Mouse (Mus musculus) heart, embryonic 11.5 days (tissue): ENCODE results near the gene Dnali1. TPM values are rescaled to one million over a fixed set of nuclear protein-coding genes. Genes with fewer than 3 reads are reported as not detected.

ENCODE experiments used
- ATAC-seq: fragments of 200-750 bp; cut with Nextera tagmentation; replicated peaks from 2 replicates; pipeline ENCODE4 v1.8.0; 2017; ENCODE audit warnings: moderate library complexity; ENCODE audit not compliant: insufficient number of reproducible peaks, low FRiP score, low TSS enrichment
- H3K27ac ChIP-seq: fragments of 300-500 bp; sonication (generic); 2 replicates; pipeline ENCODE4 v1.5.1; 2014; ENCODE audit warnings: mild to moderate bottlenecking, low read depth, low read length
- H3K27me3 ChIP-seq: fragments of 300-500 bp; sonication (generic); 2 replicates; pipeline ENCODE4 v1.6.1; 2014; ENCODE audit warnings: mild to moderate bottlenecking, low read length, mixed read lengths; ENCODE audit not compliant: control insufficient read depth, insufficient read depth
- H3K36me3 ChIP-seq: fragments of 300-500 bp; sonication (generic); 2 replicates; pipeline ENCODE4 v1.6.1; 2014; ENCODE audit warnings: mild to moderate bottlenecking, low read length, moderate library complexity, mixed read lengths; ENCODE audit not compliant: control insufficient read depth, insufficient read depth
- H3K4me1 ChIP-seq: fragments of 300-500 bp; sonication (generic); 2 replicates; pipeline ENCODE4 v1.6.1; 2014; ENCODE audit warnings: low read length; ENCODE audit not compliant: control insufficient read depth, insufficient read depth
- H3K4me2 ChIP-seq: fragments of 300-500 bp; sonication (generic); 2 replicates; pipeline ENCODE4 v1.6.1; 2014; ENCODE audit warnings: mild to moderate bottlenecking, moderate library complexity
- H3K4me3 ChIP-seq: fragments of 300-500 bp; sonication (generic); 2 replicates; pipeline ENCODE4 v1.5.1; 2014; ENCODE audit warnings: low read depth, low read length
- H3K9ac ChIP-seq: fragments of 300-500 bp; sonication (generic); 2 replicates; pipeline ENCODE4 v1.6.1; 2014; ENCODE audit warnings: mild to moderate bottlenecking, low read depth, low read length, moderate library complexity
- H3K9me3 ChIP-seq: fragments of 300-500 bp; sonication (generic); replicated peaks from 2 replicates; pipeline ENCODE4 v1.6.1; 2016; ENCODE audit warnings: low read length; ENCODE audit not compliant: control insufficient read depth
- WGBS: fragments of 180-500 bp; shearing (Covaris S2); extraction: QIAGEN DNeasy Blood & Tissue Kit; methylation state at CpG from one replicate; pipeline ENCODE4 v1.1.7; 2014; ENCODE audit not compliant: insufficient replicate concordance; 5-methylcytosine and 5-hydroxymethylcytosine counted together
- polyA plus RNA-seq: library from polyadenylated mRNA; unstranded; fragments of >200 nt; fragmentation: Nextera tagmentation; extraction: Ambion mirVana; gene quantifications from 2 replicates; pipeline ENCODE4 v1.2.1, GENCODE M21; 2014

The Dnali1 gene
- polyA plus RNA-seq, 1 experiment from 2014 or later, result 0.14 TPM

DNA sequence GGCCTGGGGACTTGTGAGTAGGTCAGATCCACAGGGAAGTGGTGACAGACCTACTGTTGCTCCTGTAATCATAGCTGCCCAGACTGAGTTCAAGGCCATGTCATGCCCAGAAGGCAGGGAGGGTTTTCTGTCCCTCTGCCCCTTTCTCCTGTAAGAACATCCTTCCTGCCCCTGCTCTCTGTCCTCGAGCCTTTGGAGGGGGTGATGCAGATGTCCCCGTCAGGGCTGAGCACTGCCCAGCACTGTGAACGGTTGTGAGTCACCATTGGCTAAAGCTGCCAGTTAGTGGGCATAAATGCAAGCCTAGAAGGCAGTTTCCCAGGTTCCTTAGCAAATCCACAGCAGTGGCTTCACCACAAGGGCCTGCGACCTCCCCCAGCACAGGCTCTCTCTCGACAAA is 27.5 kb upstream of the Dnali1 start:
- Histone ChIP-seq H3K27me3 (no peaks in the 10 kb centered on the region), H3K36me3 (peaks cover 25% of the 10 kb centered on the region), H3K4me2 (no peak overlapping the region), H3K4me1 (no peaks in the 10 kb centered on the region), H3K9ac (no peak overlapping the region), H3K4me3 (no peak overlapping the region), H3K27ac (no peak overlapping the region), H3K9me3 (no peaks in the 10 kb centered on the region)
- WGBS, result 83% methylated on average over 5 of the region's 5 CpGs
- ATAC-seq, result no peak

DNA sequence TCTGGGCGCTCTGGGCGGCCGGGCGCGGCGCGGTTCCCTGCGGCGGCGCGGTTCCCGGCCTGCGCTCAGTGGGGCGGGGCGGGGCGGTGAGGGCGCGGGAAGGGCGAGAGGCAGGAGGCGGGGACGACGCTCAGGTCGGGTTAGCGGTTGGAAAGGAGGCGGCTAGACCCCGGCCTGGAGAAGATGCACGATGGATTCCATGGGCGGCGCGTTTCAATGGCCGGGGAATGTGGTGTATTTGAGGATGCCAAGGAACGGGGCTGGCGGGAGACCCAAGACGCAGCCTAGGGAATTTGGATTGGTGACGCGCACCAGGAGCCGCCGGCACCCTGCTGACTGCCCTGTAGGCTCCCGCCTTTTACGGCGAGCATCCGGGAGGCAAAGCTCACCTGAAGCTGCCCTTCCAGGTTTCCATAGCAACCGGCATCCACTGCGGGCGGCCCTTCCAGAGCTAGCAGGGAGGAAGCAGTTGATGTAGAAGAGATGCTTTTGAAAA is 19.9 kb upstream of the Dnali1 start:
- Histone ChIP-seq H3K4me3 (peak overlapping the region; percentile 87), H3K27me3 (no peaks in the 10 kb centered on the region), H3K4me2 (peak overlapping the region; percentile 81), H3K9me3 (no peaks in the 10 kb centered on the region), H3K27ac (peak overlapping the region; percentile 98), H3K4me1 (peaks cover 5% of the 10 kb centered on the region; the same call in 1 of the 2 replicates), H3K36me3 (peaks cover 12% of the 10 kb centered on the region), H3K9ac (peak overlapping the region; percentile 93)
- ATAC-seq, result peak; percentile 93
- under 1% methylated on average over 45 of the region's 45 CpGs for WGBS

DNA sequence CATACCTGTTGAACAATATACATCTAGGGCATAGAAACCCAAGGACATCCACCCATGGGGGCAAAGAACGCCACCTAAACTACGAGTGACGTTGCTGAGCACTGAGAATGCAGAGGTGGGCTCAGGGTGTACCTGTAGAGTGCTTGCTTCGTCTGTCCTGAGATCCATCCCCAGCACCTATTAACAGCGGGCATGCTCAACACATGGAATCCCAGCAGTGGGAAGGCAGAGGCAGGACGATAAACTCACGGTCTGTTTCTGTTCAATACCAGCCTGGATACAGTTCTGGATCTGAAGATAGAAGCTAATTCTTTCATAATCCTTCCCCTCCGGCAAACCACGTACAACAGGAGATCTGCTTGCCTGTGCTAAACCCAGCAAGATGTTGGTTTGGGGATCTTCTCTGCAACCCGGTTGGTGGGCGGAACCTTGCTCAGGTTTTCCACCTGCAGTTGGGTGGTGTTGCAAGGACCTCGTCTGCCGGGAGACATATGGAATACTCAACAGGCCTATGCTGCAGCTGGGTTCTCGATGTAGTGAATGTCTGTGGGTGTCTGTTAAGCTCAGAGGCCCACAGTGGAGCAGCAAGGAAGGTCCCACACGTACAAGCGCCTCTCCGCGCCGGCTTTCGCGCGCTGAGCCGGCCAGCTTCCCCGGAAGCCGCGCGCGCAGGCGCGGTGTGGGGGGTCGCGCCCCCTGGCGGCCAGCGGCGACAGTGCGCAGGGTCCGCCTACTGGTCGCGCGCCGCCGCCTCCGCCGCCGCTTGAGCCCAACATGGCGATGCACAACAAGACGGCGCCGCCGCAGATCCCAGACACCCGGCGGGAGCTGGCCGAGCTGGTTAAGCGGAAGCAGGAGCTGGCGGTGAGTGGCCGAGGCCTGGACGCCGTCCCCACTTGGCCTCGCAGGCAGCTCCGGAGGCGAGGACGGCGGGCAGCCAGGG is 19.2 kb upstream of the Dnali1 start, which contains the start of gene Meaf6:
Gene Meaf6, plus strand, starts transcription at position 732 of the 943 bp plus-strand sequence.
- Histone ChIP-seq H3K4me1 (peaks cover 5% of the 10 kb centered on the region; the same call in 1 of the 2 replicates), H3K4me3 (peak within 1 kb of the TSS; percentile 87), H3K27me3 (no peaks in the 10 kb centered on the region), H3K27ac (peak within 1 kb of the TSS; percentile 98), H3K4me2 (peak within 1 kb of the TSS; percentile 81), H3K9ac (peak within 1 kb of the TSS; percentile 93), H3K9me3 (no peaks in the 10 kb centered on the region), H3K36me3 (peaks cover 6% of the 10 kb centered on the region)
- peak; percentile 88 for ATAC-seq
- WGBS, result 3% methylated on average over 57 of the region's 63 CpGs

GRCm38 (mm10) chr4:125078698-125079097 is 13.2 kb upstream of the Dnali1 start:
- ATAC-seq, result no peak
- Histone ChIP-seq H3K36me3 (peaks cover 5% of the 10 kb centered on the region), H3K9me3 (no peaks in the 10 kb centered on the region), H3K4me3 (no peak overlapping the region), H3K9ac (no peak overlapping the region), H3K27me3 (no peaks in the 10 kb centered on the region), H3K4me2 (no peak overlapping the region), H3K4me1 (no peaks in the 10 kb centered on the region), H3K27ac (no peak overlapping the region)
- 84% methylated on average over 2 of the region's 2 CpGs for WGBS

DNA sequence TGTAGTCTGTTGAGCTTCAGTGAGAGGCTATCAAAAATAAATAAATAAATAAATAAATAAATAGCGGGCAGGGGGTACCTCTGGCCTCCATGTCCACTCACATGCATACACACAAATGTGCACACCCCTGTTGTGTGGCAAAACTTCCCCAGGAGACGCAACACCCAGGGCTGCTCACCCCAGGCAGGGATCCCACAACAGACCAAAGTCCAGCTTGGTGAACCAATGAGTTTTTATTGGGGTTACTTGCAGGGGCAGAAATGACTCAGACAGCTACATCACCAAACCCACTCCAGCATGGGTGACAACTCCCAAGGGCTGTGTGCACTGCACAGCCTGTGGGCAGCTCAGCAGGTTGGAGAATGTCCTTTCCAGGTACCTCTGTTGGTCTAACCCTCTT is 12.2 kb upstream of the Dnali1 start:
- Histone ChIP-seq H3K27ac (no peak overlapping the region), H3K9ac (no peak overlapping the region), H3K4me3 (no peak overlapping the region), H3K9me3 (no peaks in the 10 kb centered on the region), H3K36me3 (peaks cover 15% of the 10 kb centered on the region), H3K27me3 (no peaks in the 10 kb centered on the region), H3K4me2 (no peak overlapping the region), H3K4me1 (no peaks in the 10 kb centered on the region)
- no peak for ATAC-seq
- 89% methylated on average over 2 of the region's 2 CpGs for WGBS

- Histone ChIP-seq H3K4me2 (peak within 1 kb of the TSS; percentile 92), H3K9ac (peak within 1 kb of the TSS; percentile 92), H3K36me3 (peaks cover 21% of the 10 kb centered on the region), H3K27ac (0 out of 2 replicates have a peak within 1 kb of the TSS, but pooled peaks have one; percentile 12), H3K27me3 (peaks cover 2% of the 10 kb centered on the region; the same call in 1 of the 2 replicates), H3K4me1 (peaks cover 8% of the 10 kb centered on the region; the same call in 1 of the 2 replicates), H3K9me3 (no peaks in the 10 kb centered on the region), H3K4me3 (peak within 1 kb of the TSS; percentile 95)
- 1% methylated on average over 78 of the region's 78 CpGs for WGBS
- peak; percentile 91 for ATAC-seq
These were observed 1.2 kb upstream of the Dnali1 start, which contains the start of gene Snip1 for GRCm38 (mm10) chr4:125066490-125067370. Gene Snip1, plus strand, starts transcription at chr4:125066672.

GRCm38 (mm10) chr4:125063829-125064228 is 1.7 kb downstream of the Dnali1 start:
- ATAC-seq, result no peak
- Histone ChIP-seq H3K27me3 (peaks cover 2% of the 10 kb centered on the region; the same call in 1 of the 2 replicates), H3K9ac (no peak overlapping the region), H3K27ac (no peak overlapping the region), H3K4me1 (peaks cover 8% of the 10 kb centered on the region; the same call in 1 of the 2 replicates), H3K4me3 (no peak overlapping the region), H3K4me2 (no peak overlapping the region), H3K36me3 (peaks cover 4% of the 10 kb centered on the region; the same call in 1 of the 2 replicates), H3K9me3 (no peaks in the 10 kb centered on the region)
- 67% methylated on average over 8 of the region's 8 CpGs for WGBS

DNA sequence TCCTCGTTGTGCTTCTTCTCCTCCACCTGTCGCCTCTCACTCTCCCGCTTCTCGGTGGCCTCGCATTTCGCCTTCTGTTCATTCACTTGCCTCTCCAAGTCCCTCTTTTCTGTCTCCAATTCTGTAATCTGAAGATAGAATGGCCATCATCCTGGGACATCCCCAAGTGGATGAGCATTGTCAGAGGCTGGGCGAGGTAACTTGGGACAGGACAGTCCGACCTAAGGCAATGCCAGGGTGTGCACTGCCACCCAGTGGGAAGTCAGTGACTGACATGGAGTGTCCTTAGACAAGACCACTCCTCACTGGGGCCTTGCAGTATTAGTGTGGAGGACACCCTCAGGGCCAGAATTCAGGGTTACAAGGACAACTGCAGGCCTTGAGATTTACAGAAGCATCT is 6.5 kb downstream of the Dnali1 start:
- no peaks in the 10 kb centered on the region; the same call in 1 of the 2 replicates for H3K27me3 ChIP-seq
- no peaks in the 10 kb centered on the region for H3K9me3 ChIP-seq
- no peak overlapping the region for H3K27ac ChIP-seq
- H3K36me3 ChIP-seq, result peaks cover 12% of the 10 kb centered on the region
- H3K4me2 ChIP-seq, result peak overlapping the region; percentile 54
- WGBS, result 4% methylated on average over 8 of the region's 8 CpGs
- ATAC-seq, result no peak; the same call in 1 of the 2 replicates
- peaks cover 14% of the 10 kb centered on the region for H3K4me1 ChIP-seq
- H3K9ac ChIP-seq, result 0 out of 2 replicates have a peak overlapping the region, but pooled peaks have one; percentile 28
- peak overlapping the region; percentile 25; the same call in 1 of the 2 replicates for H3K4me3 ChIP-seq
